ENCODE assay signal across 8 mouse cellular contexts in the genomic region with DNA sequence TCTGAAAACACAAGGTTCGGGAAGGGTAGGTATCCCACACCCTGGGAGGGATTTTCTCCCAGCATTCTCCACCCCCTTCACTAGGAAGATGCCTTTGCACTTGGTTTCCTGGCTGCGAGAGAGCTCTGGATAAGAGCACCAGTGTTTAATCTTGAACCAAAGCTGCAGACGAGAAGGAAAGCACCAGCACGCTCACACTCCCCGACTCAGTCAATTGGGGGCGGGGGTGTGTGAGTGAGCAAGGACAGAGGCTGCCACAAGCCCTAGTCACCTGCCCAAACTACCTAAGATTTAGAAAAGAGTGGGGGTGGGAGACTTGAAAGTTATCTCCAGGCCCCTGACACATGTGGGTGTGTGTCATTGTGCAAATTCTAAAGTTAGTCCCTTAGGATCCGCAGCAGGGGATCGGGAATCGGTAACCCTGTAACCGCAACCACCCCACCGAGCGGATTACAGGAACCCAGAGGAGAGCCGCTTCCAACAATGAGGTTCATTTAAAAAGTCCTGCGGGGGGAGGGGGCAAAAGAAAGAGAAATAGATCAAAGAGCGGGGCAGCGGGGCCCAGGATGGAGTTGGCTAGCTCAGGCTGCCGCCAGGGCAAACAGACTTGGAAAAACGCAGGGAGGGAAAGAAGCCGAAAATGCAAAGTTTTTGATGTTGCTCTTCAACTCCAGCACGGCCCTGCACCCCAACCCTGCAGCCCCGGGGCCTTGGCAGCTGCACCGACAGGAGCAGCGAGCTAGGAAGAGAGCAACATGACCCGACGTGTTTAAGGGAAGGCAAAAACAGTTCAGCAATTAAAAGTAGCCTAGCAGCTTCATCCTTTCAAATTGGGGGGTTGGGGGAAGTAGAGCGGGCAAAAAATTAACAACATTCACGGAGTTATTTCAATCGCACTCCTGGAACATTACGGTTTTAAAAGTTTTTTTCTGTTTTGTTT. TPM values are rescaled to one million over a fixed set of nuclear protein-coding genes. Genes with fewer than 3 reads are reported as not detected.
A peak's percentile ranks its signal among the peaks of the same experiment; 100 is the strongest.
DNase-seq lines count a peak whose midpoint lies in the region; ATAC-seq and TF ChIP-seq lines count a peak whose summit lies in the region.

No protein-coding gene starts in this region.

- H3K4me2 ChIP-seq in hindbrain, embryonic 14.5 days (replicated peaks), result peak overlapping the region; percentile 89

- no peaks in the 10 kb centered on the region for H3K9me3 ChIP-seq in G1E (replicated peaks)
- H3K9me3 ChIP-seq in forebrain, embryonic 10.5 days, result no peaks in the 10 kb centered on the region; the same call in 1 of the 2 replicates
- H3K9me3 ChIP-seq in hindbrain, embryonic 14.5 days (ENCODE audit: control insufficient read depth, low read length), result no peaks in the 10 kb centered on the region

- 0 out of 2 replicates have a peak, but pooled peaks have one; percentile 12 for TF ChIP-seq POLR2A in liver, adult 2 months (IDR thresholded peaks at IDR 0.05; ENCODE audit: extremely low read depth, insufficient read depth, low read length)

- H3K36me3 ChIP-seq in G1E (replicated peaks), result peaks cover 39% of the 10 kb centered on the region
- H3K36me3 ChIP-seq in forebrain, embryonic 10.5 days (replicated peaks), result peaks cover 52% of the 10 kb centered on the region
- H3K36me3 ChIP-seq in hindbrain, embryonic 14.5 days (replicated peaks; ENCODE audit: control insufficient read depth, insufficient read depth), result peaks cover 10% of the 10 kb centered on the region; the same call in 1 of the 2 replicates
- peaks cover 19% of the 10 kb centered on the region for H3K36me3 ChIP-seq in liver, adult 2 months (ENCODE audit: control insufficient read depth, insufficient read depth, low read length)

- TF ChIP-seq CTCF in G1E (IDR thresholded peaks at IDR 0.05; ENCODE audit: low read depth, low read length), result no peak
- no peak for TF ChIP-seq CTCF in liver, adult 2 months (IDR thresholded peaks at IDR 0.05; ENCODE audit: low read depth, low read length)

- no peaks in the 10 kb centered on the region for H3K27me3 ChIP-seq in G1E (ENCODE audit: insufficient read depth, low read length)
- H3K27me3 ChIP-seq in forebrain, embryonic 10.5 days (ENCODE audit: poor library complexity, severe bottlenecking), result no peaks in the 10 kb centered on the region
- H3K27me3 ChIP-seq in hindbrain, embryonic 14.5 days (ENCODE audit: control insufficient read depth, insufficient read depth, low read length), result peaks cover 29% of the 10 kb centered on the region
- no peaks in the 10 kb centered on the region for H3K27me3 ChIP-seq in liver, adult 2 months (ENCODE audit: control insufficient read depth, insufficient read depth, low read length)

- H3K4me3 ChIP-seq in G1E (ENCODE audit: low read depth, low read length), result peak overlapping the region; percentile 82
- peak overlapping the region; percentile 91 for H3K4me3 ChIP-seq in forebrain, embryonic 10.5 days
- H3K4me3 ChIP-seq in hindbrain, embryonic 14.5 days (replicated peaks; ENCODE audit: low read length), result peak overlapping the region; percentile 63
- H3K4me3 ChIP-seq in liver, adult 2 months (ENCODE audit: insufficient read depth, low read depth, low read length), result peak overlapping the region; percentile 81

- peak overlapping the region; percentile 99 for H3K27ac ChIP-seq in forebrain, embryonic 10.5 days
- H3K27ac ChIP-seq in hindbrain, embryonic 14.5 days, result peak overlapping the region; percentile 87
- peak overlapping the region; percentile 96 for H3K27ac ChIP-seq in liver, adult 2 months (replicated peaks; ENCODE audit: insufficient read depth, low read depth, low read length)

- peak overlapping the region; percentile 78 for H3K9ac ChIP-seq in hindbrain, embryonic 14.5 days
- peak overlapping the region; percentile 87 for H3K9ac ChIP-seq in liver, adult 2 months (ENCODE audit: low read depth, low read length)

- peaks cover 51% of the 10 kb centered on the region for H3K4me1 ChIP-seq in G1E (ENCODE audit: insufficient read depth, low read depth, low read length)
- H3K4me1 ChIP-seq in forebrain, embryonic 10.5 days, result peaks cover 48% of the 10 kb centered on the region
- peaks cover 17% of the 10 kb centered on the region; the same call in 1 of the 2 replicates for H3K4me1 ChIP-seq in hindbrain, embryonic 14.5 days (replicated peaks; ENCODE audit: control insufficient read depth, insufficient read depth, low read length)
- peaks cover 8% of the 10 kb centered on the region; the same call in 1 of the 2 replicates for H3K4me1 ChIP-seq in liver, adult 2 months (ENCODE audit: control insufficient read depth, insufficient read depth, low read length)

- under 1% methylated on average over 29 of the region's 29 CpGs for WGBS in forebrain, embryonic 10.5 days
- under 1% methylated on average over 29 of the region's 29 CpGs for WGBS in hindbrain, embryonic 14.5 days
- WGBS in liver, adult 2 months, result under 1% methylated on average over 29 of the region's 29 CpGs

- ATAC-seq in G1E (ENCODE audit: extremely low read depth, insufficient number of reproducible peaks, low FRiP score, poor library complexity, severe bottlenecking), result no peak
- no peak for ATAC-seq in hindbrain, embryonic 14.5 days (ENCODE audit: low FRiP score)

- H3K79me2 ChIP-seq in liver, adult 2 months (ENCODE audit: control insufficient read depth, insufficient read depth, low read length), result peaks cover 29% of the 10 kb centered on the region

- DNase-seq in 3134 (ENCODE audit: extremely low read depth, insufficient read length, low spot score), result peak; percentile 69
- no peak for DNase-seq in G1E (ENCODE audit: low spot score)
- peak; percentile 68 for DNase-seq in forebrain, embryonic 10.5 days (ENCODE audit: extremely low spot score, low spot score)
- no peak for DNase-seq in hindbrain, embryonic 14.5 days (ENCODE audit: low spot score)
- peak; percentile 38 for DNase-seq in liver, adult 2 months (ENCODE audit: extremely low read depth, low read depth, low spot score)
- DNase-seq in neural tube, embryonic 10.5 days (ENCODE audit: extremely low spot score, low spot score), result peak; percentile 61
- DNase-seq in cerebellum, adult 8-10 months, result no peak
- no peak for DNase-seq in frontal cortex, postnatal 10 days (ENCODE audit: low spot score in 2 of 2)

RNA-seq across cellular contexts. Expression of a gene that starts 1.4 kb away (rescaled TPM):
- 281 and 283 TPM in 2 replicates for total RNA-seq in G1E (2014; fragmentation: Nextera tagmentation)
- total RNA-seq in G1E (2017), result 31.4 and 40.3 TPM in 2 replicates
- polyA plus RNA-seq in G1E (2012), result 357 and 385 TPM in 2 replicates
- polyA plus RNA-seq in forebrain, embryonic 10.5 days (2016; fragmentation: Nextera tagmentation; extraction: Ambion mirVana), result 121 and 129 TPM in 2 replicates
- 47.7 and 48.8 TPM in 2 replicates for polyA plus RNA-seq in hindbrain, embryonic 14.5 days (2014; fragmentation: Nextera tagmentation; extraction: Ambion mirVana)
- total RNA-seq in liver, adult 2 months (2014; rRNA removed), result 15.4 and 21.8 TPM in 2 replicates
- polyA plus RNA-seq in liver, adult 2 months (2012; rRNA removed), result 125 and 162 TPM in 2 replicates

Comparison
In these comparisons a context has a peak if more than half of its experiments do, and no peak if none do; other contexts are left out.
1. DNase-seq: peak in 3134 (single experiment), forebrain, embryonic 10.5 days (single experiment), liver, adult 2 months (single experiment) and neural tube, embryonic 10.5 days (single experiment); none in G1E (single experiment), hindbrain, embryonic 14.5 days (single experiment), cerebellum, adult 8-10 months (single experiment) and frontal cortex, postnatal 10 days (0 of 2).
2. Peak in every context shown above with its lines, with median percentiles within 50 percentile points of each other: H3K4me3 ChIP-seq and H3K27ac ChIP-seq.